Mouse (Mus musculus): ENCODE measurements around the gene Psmc3ip. TPM values are rescaled to one million over a fixed set of nuclear protein-coding genes. Genes with fewer than 3 reads are reported as not detected.
A peak's percentile ranks its signal among the peaks of the same experiment; 100 is the strongest.
"Not testable (repeated sequence)": the region's sequence is repeated elsewhere in the genome, so short reads cannot be mapped to it uniquely, and the experiment has no call there.

Gene Psmc3ip
- polyA plus RNA-seq, 1 experiment from 2014 or later = 23.4 TPM

DNA sequence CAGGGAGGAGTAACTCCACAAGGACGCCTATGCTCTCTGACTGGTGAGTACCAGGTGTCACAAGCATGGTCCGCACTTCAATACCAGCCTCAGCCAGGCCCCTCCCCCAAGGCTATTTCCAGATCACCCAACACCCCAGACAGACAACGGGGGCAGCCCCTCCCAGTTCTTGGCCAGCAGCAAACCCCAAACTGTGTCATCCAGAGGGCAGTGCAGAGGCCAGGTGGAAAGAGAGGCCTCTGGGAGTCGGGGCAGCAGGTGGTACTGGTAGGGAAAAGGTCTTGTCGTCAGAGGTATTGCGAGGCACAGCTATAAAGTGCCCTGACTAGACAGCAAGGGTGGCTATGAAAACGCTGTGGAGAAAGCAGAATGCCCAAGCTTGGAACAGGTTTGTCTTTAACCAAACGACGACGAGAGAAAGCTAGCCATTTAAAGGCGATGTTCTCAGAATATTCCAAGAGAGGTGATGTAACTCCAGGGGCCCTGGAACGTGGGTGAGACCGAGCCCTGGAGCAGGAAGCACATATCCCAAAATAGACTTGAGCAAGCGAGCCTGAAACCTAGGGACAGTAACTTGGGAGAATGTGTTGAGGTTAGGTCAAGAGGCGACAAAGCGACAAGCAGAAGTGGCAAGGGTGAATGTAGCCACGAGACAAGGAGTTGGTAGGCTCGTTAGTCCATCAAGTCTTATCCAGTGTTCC, 35.0 kb upstream of the Psmc3ip start:
- Histone ChIP-seq H3K27ac (no peak overlapping the region), H3K9ac (no peak overlapping the region), H3K27me3 (no peaks in the 10 kb centered on the region), H3K4me3 (no peak overlapping the region), H3K4me1 (replicated peaks) (no peaks in the 10 kb centered on the region), H3K4me2 (no peak overlapping the region), H3K36me3 (peaks cover 23% of the 10 kb centered on the region), H3K9me3 (no peaks in the 10 kb centered on the region)
- 53% methylated on average over 18 of the region's 18 CpGs for WGBS
- ATAC-seq (ENCODE audit: low FRiP score) = no peak

DNA sequence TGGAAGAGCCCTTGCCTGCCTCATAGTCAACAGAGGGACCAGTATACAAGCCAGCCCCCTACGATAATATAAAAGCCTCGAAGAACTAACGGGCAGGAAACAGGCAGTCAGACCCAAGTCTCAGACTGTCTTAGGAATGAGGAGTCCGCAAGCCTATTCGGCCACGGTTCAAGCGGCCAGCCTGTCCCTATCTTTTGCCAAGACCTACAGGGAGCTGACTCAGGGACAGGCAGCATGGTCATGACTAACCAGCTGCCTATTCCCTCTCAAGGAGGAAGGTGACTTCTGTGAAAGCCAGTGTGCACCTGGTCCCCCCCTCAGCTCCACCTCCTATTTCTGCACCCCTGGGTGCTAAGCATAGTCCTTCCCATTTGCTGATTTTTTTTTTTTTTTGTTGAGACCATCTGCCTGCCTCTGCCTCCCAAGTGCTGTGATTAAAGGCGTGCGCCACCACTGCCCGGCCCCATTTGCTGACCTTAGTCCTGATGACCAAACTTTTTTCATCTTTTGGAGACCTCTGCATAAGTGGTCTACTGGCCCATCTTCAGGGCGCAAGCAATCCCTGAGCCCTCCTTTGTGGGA, 33.9 kb upstream of the Psmc3ip start:
- Histone ChIP-seq H3K36me3 (peaks cover 32% of the 10 kb centered on the region), H3K4me3 (no peak overlapping the region), H3K4me1 (replicated peaks) (no peaks in the 10 kb centered on the region), H3K9me3 (no peaks in the 10 kb centered on the region), H3K4me2 (no peak overlapping the region), H3K27me3 (no peaks in the 10 kb centered on the region), H3K27ac (no peak overlapping the region), H3K9ac (no peak overlapping the region)
- no peak for ATAC-seq (ENCODE audit: low FRiP score)
- whole genome bisulfite sequencing = 87% methylated on average over 11 of the region's 11 CpGs

DNA sequence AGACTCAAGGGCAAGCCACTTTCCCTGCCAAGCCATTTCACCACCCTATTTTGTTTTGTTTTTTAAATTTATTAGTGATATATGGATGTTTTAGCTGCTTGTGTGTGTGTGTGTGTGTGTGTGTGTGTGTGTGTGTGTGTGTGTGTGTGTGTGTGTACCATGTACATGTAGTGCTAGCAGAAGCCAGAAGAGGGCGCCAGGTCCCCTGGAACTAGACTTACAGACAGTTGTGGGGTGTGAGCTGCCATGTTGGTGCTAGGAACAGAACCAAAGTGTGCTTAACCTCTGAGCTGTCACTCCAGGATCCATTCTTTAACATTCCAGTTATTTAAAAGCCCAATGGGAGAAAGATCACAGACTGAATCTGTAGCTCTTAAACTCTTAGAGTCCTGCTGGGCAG, 31.8 kb upstream of the Psmc3ip start:
- no peaks in the 10 kb centered on the region for H3K9me3 ChIP-seq
- no peak overlapping the region for H3K9ac ChIP-seq
- no peak overlapping the region for H3K4me3 ChIP-seq
- no peak overlapping the region for H3K4me2 ChIP-seq
- 100% methylated on average over 1 of the region's 1 CpGs for WGBS
- H3K4me1 ChIP-seq (replicated peaks) = no peaks in the 10 kb centered on the region
- ATAC-seq (ENCODE audit: low FRiP score) = no peak
- peaks cover 49% of the 10 kb centered on the region for H3K36me3 ChIP-seq
- no peak overlapping the region for H3K27ac ChIP-seq
- H3K27me3 ChIP-seq = no peaks in the 10 kb centered on the region

DNA sequence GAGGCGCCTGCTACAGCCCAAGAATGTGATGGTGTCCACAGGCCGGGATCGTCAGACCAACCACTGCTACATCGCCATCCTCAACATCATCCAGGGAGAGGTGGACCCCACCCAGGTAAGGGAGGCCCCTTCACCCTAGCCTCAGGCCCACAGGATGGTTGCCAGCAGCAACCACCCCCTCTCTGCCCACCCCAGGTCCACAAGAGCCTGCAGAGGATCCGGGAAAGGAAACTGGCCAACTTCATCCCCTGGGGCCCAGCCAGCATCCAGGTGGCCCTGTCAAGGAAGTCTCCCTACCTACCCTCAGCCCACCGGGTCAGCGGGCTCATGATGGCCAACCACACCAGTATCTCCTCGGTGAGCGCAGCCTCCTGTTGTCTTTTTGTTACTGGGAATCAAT, 29.8 kb upstream of the Psmc3ip start:
- not testable (repeated sequence) for H3K9ac ChIP-seq; H3K9me3 ChIP-seq; H3K27ac ChIP-seq; H3K4me2 ChIP-seq; H3K4me3 ChIP-seq; ATAC-seq (ENCODE audit: low FRiP score); H3K27me3 ChIP-seq
- Histone ChIP-seq H3K36me3 (peaks cover 49% of the 10 kb centered on the region), H3K4me1 (replicated peaks) (peaks cover 13% of the 10 kb centered on the region)
- 93% methylated on average over 9 of the region's 9 CpGs for WGBS

DNA sequence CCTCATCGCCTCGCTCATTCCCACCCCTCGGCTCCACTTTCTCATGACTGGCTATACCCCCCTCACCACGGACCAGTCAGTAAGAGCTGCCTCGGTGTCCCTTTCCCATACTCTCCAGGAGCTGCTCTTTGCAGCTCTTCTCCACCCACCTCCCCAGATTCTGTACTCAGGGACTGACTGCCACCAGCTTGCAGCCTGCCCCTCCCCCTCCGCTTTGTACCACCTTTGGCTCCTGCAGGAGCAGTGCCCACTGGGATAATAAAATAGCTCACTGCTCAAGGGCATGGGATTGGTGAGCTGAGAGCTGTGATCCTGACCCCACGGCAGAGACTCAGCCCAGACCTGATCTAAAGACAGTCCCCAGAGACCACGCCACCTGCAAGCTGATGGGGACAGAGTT, 29.3 kb upstream of the Psmc3ip start:
- H3K27me3 ChIP-seq; ATAC-seq (ENCODE audit: low FRiP score); H3K4me3 ChIP-seq; H3K9me3 ChIP-seq; H3K9ac ChIP-seq; H3K27ac ChIP-seq; H3K4me2 ChIP-seq: not testable (repeated sequence)
- H3K36me3 ChIP-seq = peaks cover 49% of the 10 kb centered on the region
- H3K4me1 ChIP-seq (replicated peaks) = peaks cover 13% of the 10 kb centered on the region
- WGBS = 98% methylated on average over 8 of the region's 8 CpGs

DNA sequence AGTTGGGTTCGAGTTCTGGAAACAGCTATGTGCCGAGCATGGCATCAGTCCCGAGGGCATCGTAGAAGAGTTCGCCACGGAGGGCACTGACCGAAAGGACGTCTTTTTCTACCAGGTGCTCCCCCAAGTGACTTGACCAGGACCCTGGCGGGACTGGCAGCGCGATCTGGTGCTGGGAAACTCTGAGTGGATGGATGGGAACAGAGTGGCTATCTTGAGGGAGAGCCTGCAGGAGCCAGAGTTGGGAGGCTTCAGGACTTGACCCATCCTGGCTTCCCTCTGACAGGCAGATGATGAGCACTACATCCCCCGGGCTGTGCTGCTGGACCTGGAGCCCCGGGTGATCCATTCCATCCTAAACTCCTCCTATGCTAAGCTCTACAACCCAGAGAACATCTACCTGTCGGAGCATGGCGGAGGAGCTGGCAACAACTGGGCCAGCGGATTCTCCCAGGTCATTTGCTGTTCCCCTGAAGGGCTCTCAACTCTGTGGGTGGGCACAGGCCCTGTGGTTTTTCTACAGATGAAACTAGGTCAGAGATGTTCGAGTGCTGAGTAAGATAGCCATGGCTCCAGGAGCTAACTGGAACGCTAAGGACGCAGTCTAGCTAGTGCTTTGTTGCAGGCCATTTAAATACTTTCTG, 25.4 kb upstream of the Psmc3ip start:
- Histone ChIP-seq H3K4me2 (peak overlapping the region; percentile 97), H3K36me3 (peaks cover 31% of the 10 kb centered on the region), H3K9ac (peak overlapping the region; percentile 84), H3K9me3 (no peaks in the 10 kb centered on the region), H3K27me3 (no peaks in the 10 kb centered on the region), H3K27ac (peak overlapping the region; percentile 89), H3K4me3 (peak overlapping the region; percentile 90), H3K4me1 (replicated peaks) (peaks cover 42% of the 10 kb centered on the region)
- WGBS = 24% methylated on average over 19 of the region's 19 CpGs
- ATAC-seq (ENCODE audit: low FRiP score) = no peak

DNA sequence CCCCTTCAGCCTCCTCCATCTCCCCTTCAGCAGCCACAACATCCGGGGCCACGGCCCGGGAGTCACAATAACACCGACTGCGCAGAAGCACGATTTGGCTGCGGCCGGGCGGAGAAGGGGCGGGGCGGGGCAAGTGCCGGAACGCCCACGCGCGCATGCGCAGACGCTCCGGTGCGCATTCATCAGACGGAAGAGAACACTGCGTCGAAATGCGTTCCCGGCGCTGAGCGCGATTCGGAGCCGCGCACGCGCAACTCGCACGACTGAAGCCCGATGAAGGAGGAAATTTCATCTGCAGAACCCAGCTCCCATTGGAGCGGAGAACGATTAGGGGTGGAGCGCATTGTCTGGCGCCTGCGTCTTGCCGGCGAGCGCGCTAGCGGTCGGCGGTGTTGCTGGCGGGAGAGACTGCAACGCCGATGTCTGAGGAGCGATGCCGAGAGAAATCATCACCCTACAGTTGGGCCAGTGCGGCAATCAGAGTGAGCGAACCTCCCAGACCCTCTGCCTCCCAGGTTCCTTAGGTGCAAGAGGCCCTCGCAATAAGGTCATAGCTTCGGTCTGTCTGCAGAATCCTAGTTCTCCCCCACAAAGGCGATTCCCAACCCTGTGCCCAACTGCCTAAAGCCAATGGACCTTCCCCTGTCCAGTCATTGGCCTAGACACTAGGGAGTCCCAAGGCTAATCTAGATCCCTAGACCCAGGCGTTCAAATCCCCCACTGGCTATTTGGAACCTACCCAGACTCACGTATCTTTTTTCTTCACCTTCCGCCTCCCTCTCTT, 24.7 kb upstream of the Psmc3ip start, which contains the start of the genes Retreg3 and Tubg1:
Retreg3 (minus strand) TSS at position 133 of the 784 bp plus-strand sequence.
Tubg1 (plus strand) TSS at position 178 of the 784 bp plus-strand sequence.
- H3K27ac ChIP-seq = peak within 1 kb of the TSS; percentile 94
- H3K4me2 ChIP-seq = peak within 1 kb of the TSS; percentile 97
- WGBS = under 1% methylated on average over 61 of the region's 61 CpGs
- no peaks in the 10 kb centered on the region for H3K9me3 ChIP-seq
- peaks cover 24% of the 10 kb centered on the region for H3K36me3 ChIP-seq
- ATAC-seq (ENCODE audit: low FRiP score) = peak; percentile 96
- peaks cover 49% of the 10 kb centered on the region for H3K4me1 ChIP-seq (replicated peaks)
- peak within 1 kb of the TSS; percentile 95 for H3K9ac ChIP-seq
- H3K4me3 ChIP-seq = peak within 1 kb of the TSS; percentile 90
- H3K27me3 ChIP-seq = no peaks in the 10 kb centered on the region

DNA sequence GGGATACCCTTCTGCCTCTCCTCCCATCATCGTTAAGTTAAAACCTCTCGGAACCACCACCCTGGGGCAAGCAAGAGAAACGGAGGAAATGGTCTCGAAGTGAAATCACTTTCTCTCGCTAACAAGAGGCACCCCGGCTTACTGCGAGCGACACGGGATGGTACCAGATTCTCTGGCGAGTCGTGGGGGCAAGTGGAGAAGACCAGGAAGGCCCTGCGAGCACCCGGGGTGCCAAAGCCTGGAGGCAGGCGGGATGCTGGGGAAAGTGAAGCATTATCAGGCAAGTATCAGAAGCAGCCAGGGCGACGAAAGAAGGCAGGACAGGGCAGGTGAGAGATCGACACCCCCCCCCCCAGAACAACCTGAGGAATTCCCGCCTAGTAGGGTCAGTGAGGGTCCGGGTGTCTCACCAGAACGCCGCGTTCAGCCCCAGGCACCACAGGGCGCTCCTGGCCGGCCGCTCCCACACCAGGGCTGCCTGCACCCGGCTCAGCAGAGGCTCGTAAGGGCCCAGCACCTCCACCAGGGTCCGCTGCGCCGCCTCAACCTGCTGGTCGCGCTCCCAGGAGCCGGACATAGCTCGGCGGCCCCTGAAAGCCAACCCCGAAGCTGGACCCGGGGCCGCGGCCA, 24.0 kb upstream of the Psmc3ip start:
- Histone ChIP-seq H3K9me3 (no peaks in the 10 kb centered on the region), H3K27me3 (no peaks in the 10 kb centered on the region), H3K9ac (peak overlapping the region; percentile 95), H3K27ac (peak overlapping the region; percentile 94), H3K4me2 (peak overlapping the region; percentile 97), H3K36me3 (peaks cover 17% of the 10 kb centered on the region), H3K4me1 (replicated peaks) (peaks cover 52% of the 10 kb centered on the region), H3K4me3 (peak overlapping the region; percentile 90)
- 1% methylated on average over 39 of the region's 39 CpGs for WGBS
- peak; percentile 80 for ATAC-seq (ENCODE audit: low FRiP score)

DNA sequence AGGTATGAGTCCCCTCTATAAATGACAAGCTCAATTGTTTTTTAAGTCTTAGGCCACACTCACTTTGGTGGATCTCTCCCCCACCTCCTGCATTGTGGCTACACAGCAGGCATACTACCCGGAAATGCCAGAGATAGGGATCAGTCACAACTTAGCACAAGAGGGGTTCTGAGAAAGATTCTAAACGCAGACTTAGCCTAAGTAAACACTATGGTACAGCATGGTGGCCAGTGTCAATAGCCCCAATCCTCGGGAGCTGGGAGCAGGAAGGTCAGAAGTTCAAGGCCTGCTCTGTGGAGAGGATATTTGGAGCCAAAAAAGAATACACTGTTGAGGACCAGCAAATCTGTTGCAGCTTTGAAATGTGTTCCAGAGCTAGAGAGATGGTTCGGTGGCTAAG, 22.9 kb upstream of the Psmc3ip start:
- Histone ChIP-seq H3K4me3 (peak overlapping the region; percentile 90), H3K27ac (no peak overlapping the region), H3K9me3 (0 out of 2 replicates have a peak, but pooled peaks cover under 1% of the 10 kb centered on the region), H3K4me1 (replicated peaks) (peaks cover 52% of the 10 kb centered on the region), H3K36me3 (peaks cover 9% of the 10 kb centered on the region), H3K27me3 (no peaks in the 10 kb centered on the region), H3K9ac (peak overlapping the region; percentile 95), H3K4me2 (peak overlapping the region; percentile 97)
- 64% methylated on average over 4 of the region's 4 CpGs for WGBS
- no peak for ATAC-seq (ENCODE audit: low FRiP score)

DNA sequence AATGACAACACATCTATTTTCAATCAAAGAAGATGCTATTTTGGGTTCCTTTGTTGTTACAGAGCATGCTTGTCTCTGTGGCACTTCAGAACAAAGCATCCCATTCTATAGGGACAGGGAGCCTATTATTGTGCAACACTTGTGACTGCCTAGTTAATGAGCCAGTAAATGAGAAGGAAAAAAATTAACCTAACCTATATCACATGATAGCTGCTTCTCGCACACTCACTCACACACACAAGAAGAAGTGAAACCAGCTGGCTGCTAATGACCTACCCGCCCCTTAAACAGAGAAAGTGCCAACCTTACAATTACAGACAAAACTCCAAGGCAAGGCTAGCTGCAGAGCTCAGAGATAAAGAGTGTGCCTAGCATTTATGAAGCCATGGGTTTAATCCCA, 20.3 kb upstream of the Psmc3ip start:
- Histone ChIP-seq H3K4me1 (replicated peaks) (peaks cover 47% of the 10 kb centered on the region), H3K27ac (peak overlapping the region; percentile 78)

DNA sequence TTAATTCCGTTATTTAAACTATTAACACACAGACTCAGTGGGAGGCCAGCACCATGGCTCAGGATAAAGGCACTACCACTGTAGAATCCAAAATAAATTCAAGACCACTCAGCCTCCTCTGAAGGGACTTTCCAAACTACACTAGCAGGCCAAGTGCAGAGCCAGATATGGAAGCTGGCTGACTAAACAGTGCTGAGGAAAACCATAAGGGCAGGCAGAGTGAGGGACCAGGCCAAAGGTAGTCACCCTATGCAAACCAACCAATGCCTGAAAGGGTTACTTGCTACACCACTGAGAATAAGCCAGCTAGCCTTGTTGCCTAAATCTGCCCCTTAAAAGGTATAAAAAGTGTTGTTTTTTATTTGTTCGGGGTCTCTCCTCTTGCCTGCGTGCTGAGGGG, 16.9 kb upstream of the Psmc3ip start:
- Histone ChIP-seq H3K4me3 (no peak overlapping the region), H3K36me3 (peaks cover 5% of the 10 kb centered on the region; the same call in 1 of the 2 replicates), H3K4me1 (replicated peaks) (peaks cover 24% of the 10 kb centered on the region), H3K27me3 (no peaks in the 10 kb centered on the region), H3K9me3 (0 out of 2 replicates have a peak, but pooled peaks cover 5% of the 10 kb centered on the region), H3K4me2 (no peak overlapping the region), H3K9ac (no peak overlapping the region), H3K27ac (no peak overlapping the region)
- no peak for ATAC-seq (ENCODE audit: low FRiP score)
- 81% methylated on average over 3 of the region's 3 CpGs for WGBS

More for the DNA sequence above, 20.3 kb upstream of the Psmc3ip start:
- H3K9ac ChIP-seq = peak overlapping the region; percentile 49; the same call in 1 of the 2 replicates
- H3K9me3 ChIP-seq = 0 out of 2 replicates have a peak, but pooled peaks cover 5% of the 10 kb centered on the region
- 30% methylated on average over 2 of the region's 2 CpGs for WGBS
- peak overlapping the region; percentile 15; the same call in 1 of the 2 replicates for H3K4me2 ChIP-seq
- no peak overlapping the region for H3K4me3 ChIP-seq
- peaks cover 5% of the 10 kb centered on the region; the same call in 1 of the 2 replicates for H3K36me3 ChIP-seq
- ATAC-seq (ENCODE audit: low FRiP score) = no peak
- H3K27me3 ChIP-seq = no peaks in the 10 kb centered on the region
